Mouse (Mus musculus) stomach, postnatal 0 days (tissue): Measurements from ENCODE around the gene Itpk1.

Experiments
- CTCF ChIP-seq: IDR thresholded peaks from 2 replicates; pipeline ENCODE4 v1.5.1; 2016; ENCODE audit warnings: antibody characterized with exemption, low read depth, mild to moderate bottlenecking, moderate library complexity
- EP300 ChIP-seq: optimal IDR thresholded peaks from 2 replicates; pipeline ENCODE3; 2016; ENCODE audit warnings: antibody characterized with exemption

- TF ChIP-seq CTCF, result no peak
- no peak for TF ChIP-seq EP300
Measured at GRCm38 (mm10) chr12:102524216-102524615, 180.5 kb downstream of the Itpk1 start.
